Mouse (Mus musculus) heart, postnatal 10 days (tissue): Measurements from ENCODE around the gene Arhgap20. TPM values are rescaled to one million over a fixed set of nuclear protein-coding genes. Genes with fewer than 3 reads are reported as not detected.

ENCODE experiments used
- DNase-seq, 2 experiments: peaks; one replicate each; pipeline ENCODE4 v3.0.0; 2021
- intact Hi-C: fragments of 180-260 bp; cut with DNase I; formaldehyde crosslinking; loops from one replicate; pipeline ENCODE4 v1.15.1; 2025
- total RNA-seq, 2 experiments: library from RNA; stranded (reverse); gene quantifications; 2 replicates each; pipeline ENCODE4 v1.2.3; 2021

The Arhgap20 gene
- total RNA-seq, 2 experiments from 2014 or later, result 6.4 to 7.5 TPM

GRCm38 (mm10) chr9:51795206-51795605, 30.1 kb downstream of the Arhgap20 start:
- intact Hi-C loops, result no loop called here
- DNase-seq, result peak; percentile 48 to 49

- DNase-seq, result peak in 1 of 2 experiments; percentile 19
- intact Hi-C loops, result no loop called here
Measured at GRCm38 (mm10) chr9:51798251-51798650, 33.1 kb downstream of the Arhgap20 start.

DNA sequence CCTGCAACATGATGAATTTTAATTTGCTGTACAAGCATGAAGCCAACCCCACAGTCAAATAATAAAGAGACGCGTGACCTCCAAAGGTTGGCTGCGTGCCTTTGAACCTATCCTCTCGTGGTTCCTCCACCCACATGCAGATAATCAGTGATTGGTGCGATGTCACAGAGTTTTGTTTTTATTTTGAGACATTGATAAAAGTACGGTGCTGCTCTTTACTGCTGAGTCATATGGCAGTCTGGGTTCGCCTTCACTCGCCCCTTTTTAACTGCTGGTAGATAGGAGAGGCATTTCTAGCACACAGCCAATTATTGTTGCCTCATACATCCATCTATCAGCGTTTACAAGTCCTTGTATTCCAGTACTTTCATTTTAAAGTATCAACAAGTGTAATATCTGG, 34.0 kb downstream of the Arhgap20 start:
- peak in 1 of 2 experiments; percentile 25 for DNase-seq
- intact Hi-C loops, result no loop called here

DNA sequence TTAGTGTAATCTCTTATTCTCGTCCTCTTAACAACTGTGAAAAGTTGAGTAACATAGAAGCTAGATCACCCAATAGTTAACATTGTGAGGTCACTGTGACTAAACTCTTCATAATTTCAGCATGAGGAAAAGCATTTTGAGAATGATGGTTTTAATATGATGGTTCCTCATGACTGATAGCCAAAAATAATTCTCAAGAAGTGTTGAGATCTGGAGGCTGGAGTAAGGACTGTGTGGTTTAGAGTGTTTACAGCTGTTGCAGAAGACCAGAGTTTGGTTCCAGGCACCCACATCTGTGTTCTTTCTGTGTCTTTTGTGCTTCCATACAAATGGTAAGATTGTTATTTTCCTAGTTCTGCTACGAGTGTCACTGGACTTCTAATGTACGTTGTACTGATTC, 42.1 kb downstream of the Arhgap20 start:
- intact Hi-C loops, result no loop called here
- no peak for DNase-seq

GRCm38 (mm10) chr9:51812931-51813330, 47.8 kb downstream of the Arhgap20 start:
- no peak for DNase-seq
- intact Hi-C loops, result no loop called here

GRCm38 (mm10) chr9:51824516-51824915, 59.4 kb downstream of the Arhgap20 start:
- no peak for DNase-seq
- intact Hi-C loops, result no loop called here

DNA sequence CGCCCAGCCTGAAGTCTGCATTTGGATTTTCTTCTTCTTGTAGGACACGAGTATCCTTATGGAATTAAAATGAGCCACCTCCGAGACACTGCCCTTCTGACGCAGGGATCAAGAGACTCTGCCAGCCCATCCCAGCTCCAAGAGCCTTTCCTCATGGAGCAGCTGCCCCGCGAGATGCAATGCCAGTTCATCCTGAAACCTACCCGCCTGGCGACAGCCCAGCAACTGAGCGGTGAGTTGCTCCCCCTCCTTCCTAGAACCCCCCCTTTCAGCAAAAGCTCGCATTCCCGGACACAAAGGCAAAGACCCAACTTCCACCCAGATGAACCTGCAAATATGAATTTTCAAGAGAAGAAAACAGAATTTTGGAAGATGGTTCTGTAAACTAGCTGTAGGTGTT, 66.5 kb downstream of the Arhgap20 start:
- no peak for DNase-seq
- intact Hi-C loops, result no loop called here

- DNase-seq, result no peak
- intact Hi-C loops, result no loop called here
Measured at GRCm38 (mm10) chr9:51832368-51832767, 67.2 kb downstream of the Arhgap20 start.

GRCm38 (mm10) chr9:51837716-51838115, 72.6 kb downstream of the Arhgap20 start:
- intact Hi-C loops, result no loop called here
- peak in 1 of 2 experiments; percentile 9 for DNase-seq

DNA sequence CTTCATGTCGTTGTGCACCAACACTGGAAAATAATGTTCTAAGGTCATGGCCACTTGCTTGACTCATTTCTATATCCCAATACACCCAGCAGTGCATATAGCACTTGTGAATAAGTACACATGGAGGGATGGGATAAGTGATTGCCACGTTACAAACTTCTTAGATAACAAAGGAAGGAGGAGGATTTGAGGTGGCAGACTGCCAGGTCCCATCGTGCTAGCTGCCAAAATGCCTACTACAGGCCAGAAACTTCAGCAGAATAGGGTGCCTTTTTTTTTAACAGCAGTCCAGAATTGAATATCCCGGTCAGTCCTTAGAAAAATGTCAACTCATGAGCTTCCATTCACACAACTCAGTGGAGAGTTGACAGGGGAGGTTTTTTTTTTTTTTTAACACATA, 78.1 kb downstream of the Arhgap20 start:
- peak; percentile 12 to 17 for DNase-seq
- intact Hi-C loops, result no loop called here

- intact Hi-C loops, result no loop called here
- no peak for DNase-seq
Measured at GRCm38 (mm10) chr9:51845796-51846195, 80.7 kb downstream of the Arhgap20 start.

GRCm38 (mm10) chr9:51853772-51854171, 88.6 kb downstream of the Arhgap20 start:
- no peak for DNase-seq
- intact Hi-C loops, result no loop called here

GRCm38 (mm10) chr9:51864273-51864672, 99.1 kb downstream of the Arhgap20 start:
- DNase-seq, result no peak
- intact Hi-C loops, result no loop called here

DNA sequence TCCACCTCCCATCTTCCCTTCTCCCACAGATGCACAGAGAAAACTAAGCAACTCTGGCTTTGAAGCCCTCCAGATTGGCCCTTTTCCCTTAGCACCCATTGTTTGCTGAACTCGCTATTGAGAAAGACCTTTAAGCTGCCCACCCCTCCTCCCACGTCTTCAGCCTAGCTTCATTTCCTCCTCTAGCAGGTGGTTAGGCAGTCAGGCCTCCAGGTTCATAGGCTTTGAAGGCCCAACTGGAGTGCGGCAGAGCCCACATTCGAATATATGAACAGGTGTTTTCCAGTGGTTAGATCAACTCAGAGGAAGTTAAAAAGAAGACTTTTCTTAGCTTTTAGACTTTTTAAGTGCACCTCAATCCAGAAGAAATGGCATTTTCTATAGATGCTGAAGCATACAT, 101.5 kb downstream of the Arhgap20 start:
- DNase-seq, result no peak
- intact Hi-C loops, result no loop called here

- DNase-seq, result no peak
- intact Hi-C loops, result no loop called here
Measured at GRCm38 (mm10) chr9:51869056-51869455, 103.9 kb downstream of the Arhgap20 start.

- intact Hi-C loops, result no loop called here
- no peak for DNase-seq
Measured at GRCm38 (mm10) chr9:51874348-51874747, 109.2 kb downstream of the Arhgap20 start.

DNA sequence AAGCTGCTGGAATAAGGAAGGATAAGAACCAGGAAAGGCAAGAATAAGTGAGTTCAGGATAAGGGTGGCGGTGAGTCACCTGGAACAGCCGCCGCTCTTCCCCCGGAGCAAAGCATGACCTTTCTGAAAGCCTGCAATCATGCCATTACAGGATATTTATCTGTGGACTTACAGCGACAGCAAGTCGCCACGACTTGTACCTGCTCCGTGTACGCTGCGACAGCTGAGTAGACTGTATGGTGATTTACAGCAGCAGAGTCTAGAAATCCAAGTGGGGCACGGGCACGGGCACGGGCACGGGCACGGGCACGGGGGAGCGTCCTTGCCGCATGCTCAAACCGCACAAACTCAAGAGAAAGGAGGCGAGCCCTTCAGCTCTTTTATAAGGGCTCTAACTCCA, 110.4 kb downstream of the Arhgap20 start:
- no peak for DNase-seq
- intact Hi-C loops, result no loop called here

- DNase-seq, result peak; percentile 16 to 28
- intact Hi-C loops, result no loop called here
Measured at GRCm38 (mm10) chr9:51881386-51881785, 116.2 kb downstream of the Arhgap20 start.

DNA sequence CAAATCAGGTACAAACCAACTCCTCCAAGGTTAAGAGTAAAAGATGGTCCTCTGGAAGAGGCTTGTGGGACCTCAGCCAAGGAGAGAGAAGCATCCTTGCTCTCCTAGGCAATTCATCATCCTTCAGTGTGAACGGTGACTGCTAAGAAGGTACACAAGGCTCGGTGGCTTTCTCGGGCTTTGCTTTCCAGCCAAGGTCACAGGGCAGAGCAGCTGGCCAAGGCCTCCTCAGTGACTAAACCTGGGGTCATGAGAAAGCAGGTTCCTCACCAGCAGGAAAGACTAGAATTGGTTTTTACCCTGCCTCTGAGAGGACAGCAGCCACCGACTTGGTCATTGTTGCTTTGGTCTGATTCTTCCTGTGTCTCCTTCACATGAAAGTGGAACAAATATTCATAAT, 116.7 kb downstream of the Arhgap20 start:
- no peak for DNase-seq
- intact Hi-C loops, result no loop called here

- DNase-seq, result peak; percentile 61 to 62
- intact Hi-C loops, result no loop called here
Measured at GRCm38 (mm10) chr9:51883319-51883718, 118.2 kb downstream of the Arhgap20 start.

DNA sequence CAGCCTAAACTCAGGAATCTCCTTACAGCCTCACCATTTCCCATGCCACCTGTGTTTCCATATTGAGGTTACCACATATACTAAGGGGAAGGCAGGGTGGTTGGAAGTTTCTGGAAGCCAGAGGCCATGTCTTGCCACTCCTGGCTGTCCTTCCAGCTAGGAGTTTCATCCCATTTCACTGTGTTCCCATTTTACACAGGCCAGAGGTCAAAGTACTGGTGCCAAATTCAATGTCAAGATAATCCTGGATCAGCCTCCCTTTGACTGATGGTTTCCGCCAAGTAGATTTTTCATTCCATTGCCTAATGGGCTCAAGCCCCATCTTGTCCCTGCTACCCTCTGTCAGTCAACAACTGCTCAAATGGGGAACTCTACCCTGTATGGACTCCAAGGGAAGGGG, 127.8 kb downstream of the Arhgap20 start:
- intact Hi-C loops, result no loop called here
- no peak for DNase-seq
